Mouse (Mus musculus) thymus, adult 2 months (tissue): ENCODE measurements around the gene Ppara. TPM values are rescaled to one million over a fixed set of nuclear protein-coding genes. Genes with fewer than 3 reads are reported as not detected.
A peak's percentile ranks its signal among the peaks of the same experiment; 100 is the strongest.

Source experiments
- DNase-seq: peaks from one replicate; pipeline ENCODE4 v3.0.0; 2021
- H3K27ac ChIP-seq: fragments of 200-500 bp; 2 replicates; pipeline ENCODE4 v1.5.1; 2012; ENCODE audit warnings: low read length, control low read depth; ENCODE audit not compliant: control insufficient read depth, insufficient read depth
- H3K27me3 ChIP-seq: fragments of 200-500 bp; 2 replicates; pipeline ENCODE4 v1.6.1; 2012; ENCODE audit warnings: mild to moderate bottlenecking, low read length, moderate library complexity, mixed read lengths; ENCODE audit not compliant: control insufficient read depth, insufficient read depth
- H3K36me3 ChIP-seq: fragments of 200-500 bp; 2 replicates; pipeline ENCODE4 v1.6.1; 2012; ENCODE audit warnings: mild to moderate bottlenecking, low read length, moderate library complexity; ENCODE audit not compliant: control insufficient read depth, insufficient read depth
- H3K4me1 ChIP-seq: fragments of 200-500 bp; replicated peaks from 2 replicates; pipeline ENCODE4 v1.6.1; 2012; ENCODE audit warnings: low read length; ENCODE audit not compliant: control insufficient read depth, insufficient read depth
- H3K4me3 ChIP-seq: fragments of 200-500 bp; 2 replicates; pipeline ENCODE4 v1.5.1; 2012; ENCODE audit warnings: mild to moderate bottlenecking, low read length, control low read depth, moderate library complexity; ENCODE audit not compliant: control insufficient read depth, insufficient read depth
- CTCF ChIP-seq: fragments of 200-500 bp; IDR thresholded peaks from 2 replicates; pipeline ENCODE4 v1.5.1; 2012; ENCODE audit warnings: mild to moderate bottlenecking, control low read depth, low read length, moderate library complexity, borderline replicate concordance; ENCODE audit not compliant: control insufficient read depth, poor library complexity, insufficient read depth; ENCODE audit errors: extremely low read depth
- POLR2A ChIP-seq: fragments of 200-500 bp; IDR thresholded peaks from 2 replicates; pipeline ENCODE4 v1.6.1; 2012; ENCODE audit warnings: mild to moderate bottlenecking, low read length, control low read depth, moderate library complexity; ENCODE audit not compliant: control insufficient read depth, poor library complexity, insufficient read depth; ENCODE audit errors: extremely low read depth
- WGBS: fragments of 180-500 bp; shearing (Covaris S2); methylation state at CpG from one replicate; pipeline ENCODE4 v1.1.7; 2018; 5-methylcytosine and 5-hydroxymethylcytosine counted together
- polyA plus RNA-seq: library from polyadenylated mRNA; depleted of rRNA; stranded (reverse); fragments of >200 nt; gene quantifications from 2 replicates; pipeline ENCODE4 v1.2.3, GENCODE M21; 2012

Ppara gene
- polyA plus RNA-seq, 1 experiment = 1.9 TPM

DNA sequence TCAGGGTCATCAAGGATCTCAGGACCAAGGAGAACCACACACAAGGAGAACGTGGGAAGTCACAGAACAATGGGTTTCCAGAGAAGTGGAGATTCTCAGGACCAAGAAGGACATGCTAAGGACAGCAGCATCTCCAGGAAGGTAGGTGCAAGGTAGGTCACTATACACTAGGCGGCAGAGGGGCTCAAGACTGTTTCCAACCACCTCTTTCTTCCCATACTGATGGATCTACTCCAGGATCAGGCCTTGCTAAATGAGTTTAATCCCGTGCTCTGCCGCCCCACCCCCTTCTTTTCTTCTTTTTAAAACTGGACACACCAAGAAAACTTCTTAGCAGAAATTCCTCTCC, 87.2 kb downstream of the Ppara start:
- 42% methylated on average over 4 of the region's 4 CpGs for WGBS
- Histone ChIP-seq H3K27me3 (peaks cover 3% of the 10 kb centered on the region; the same call in 1 of the 2 replicates), H3K4me3 (no peak overlapping the region), H3K4me1 (peaks cover 9% of the 10 kb centered on the region), H3K27ac (no peak overlapping the region), H3K36me3 (no peaks in the 10 kb centered on the region)
- no peak for DNase-seq
- TF ChIP-seq POLR2A = no peak

DNA sequence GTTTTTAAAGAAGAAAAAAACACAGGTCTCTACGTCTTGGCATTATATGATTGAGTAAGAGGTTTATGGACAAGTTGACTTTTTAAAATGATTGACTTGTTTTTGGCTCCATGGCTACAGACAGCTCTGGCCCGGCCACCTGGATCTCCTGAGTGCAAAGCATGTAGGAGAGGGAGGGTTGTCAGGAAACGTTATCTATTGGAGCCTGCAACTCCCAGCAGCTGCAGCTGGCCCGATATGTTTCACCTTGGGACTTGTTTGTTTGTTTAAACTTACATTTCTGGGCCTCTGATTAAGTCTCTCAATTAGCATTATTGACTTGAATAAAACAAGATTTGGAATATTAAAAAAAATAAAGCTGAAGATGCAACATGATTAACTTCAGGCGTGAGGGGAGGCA, 91.9 kb downstream of the Ppara start:
- Histone ChIP-seq H3K4me1 (peaks cover 31% of the 10 kb centered on the region), H3K4me3 (no peak overlapping the region), H3K36me3 (no peaks in the 10 kb centered on the region), H3K27me3 (0 out of 2 replicates have a peak, but pooled peaks cover 2% of the 10 kb centered on the region), H3K27ac (no peak overlapping the region)
- DNase-seq = no peak
- WGBS = 72% methylated on average over 5 of the region's 5 CpGs
- TF ChIP-seq POLR2A (no peak), CTCF (no peak)

DNA sequence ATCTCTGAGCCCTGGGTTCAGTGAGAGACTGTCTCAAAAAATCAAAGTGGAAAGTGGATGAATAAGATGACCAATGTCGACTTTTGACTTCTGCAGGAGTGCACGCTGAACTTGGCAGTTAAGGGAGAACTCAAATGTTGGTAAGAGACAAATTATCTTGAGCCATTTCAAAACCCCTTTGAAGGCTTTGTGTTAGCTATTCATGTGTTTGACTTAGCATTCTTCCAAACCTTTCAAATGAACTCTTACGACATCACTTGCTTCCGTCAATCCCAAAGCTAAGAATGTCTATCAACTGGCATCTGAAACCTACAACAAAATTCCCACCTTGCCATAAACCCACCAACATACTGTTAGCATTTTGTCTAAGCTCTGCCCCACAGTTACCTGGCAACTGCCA, 93.3 kb downstream of the Ppara start:
- H3K27me3 ChIP-seq = no peaks in the 10 kb centered on the region
- TF ChIP-seq POLR2A (no peak), CTCF (no peak)
- no peak for DNase-seq
- no peaks in the 10 kb centered on the region for H3K36me3 ChIP-seq
- H3K4me3 ChIP-seq = no peak overlapping the region
- H3K27ac ChIP-seq = no peak overlapping the region
- H3K4me1 ChIP-seq = peaks cover 42% of the 10 kb centered on the region
- WGBS = 89% methylated on average over 4 of the region's 4 CpGs

DNA sequence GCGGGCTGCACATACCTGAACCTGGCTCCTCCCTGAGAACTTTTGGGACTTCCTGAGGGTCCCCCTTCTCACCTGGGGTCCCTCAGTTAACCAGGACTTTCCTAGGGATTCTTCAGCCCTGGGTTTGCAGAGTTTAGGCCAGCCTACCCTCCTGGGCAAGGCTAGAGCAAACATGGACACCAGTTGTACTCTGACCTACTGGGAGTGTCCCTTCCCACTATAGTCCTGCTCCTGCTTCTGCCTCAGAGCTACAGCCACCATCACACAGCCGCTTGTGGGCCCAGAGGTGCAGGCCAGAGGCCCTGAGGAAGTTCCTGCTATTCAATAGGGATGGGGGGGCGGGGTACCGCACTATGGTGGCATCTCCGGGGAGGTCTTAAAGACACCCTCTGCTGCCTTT, 94.7 kb downstream of the Ppara start:
- Histone ChIP-seq H3K4me3 (no peak overlapping the region), H3K27ac (peak overlapping the region; percentile 0; the same call in 1 of the 2 replicates), H3K36me3 (no peaks in the 10 kb centered on the region), H3K4me1 (peaks cover 43% of the 10 kb centered on the region), H3K27me3 (no peaks in the 10 kb centered on the region)
- WGBS = 72% methylated on average over 5 of the region's 5 CpGs
- TF ChIP-seq POLR2A = no peak
- no peak for TF ChIP-seq CTCF
- no peak for DNase-seq

DNA sequence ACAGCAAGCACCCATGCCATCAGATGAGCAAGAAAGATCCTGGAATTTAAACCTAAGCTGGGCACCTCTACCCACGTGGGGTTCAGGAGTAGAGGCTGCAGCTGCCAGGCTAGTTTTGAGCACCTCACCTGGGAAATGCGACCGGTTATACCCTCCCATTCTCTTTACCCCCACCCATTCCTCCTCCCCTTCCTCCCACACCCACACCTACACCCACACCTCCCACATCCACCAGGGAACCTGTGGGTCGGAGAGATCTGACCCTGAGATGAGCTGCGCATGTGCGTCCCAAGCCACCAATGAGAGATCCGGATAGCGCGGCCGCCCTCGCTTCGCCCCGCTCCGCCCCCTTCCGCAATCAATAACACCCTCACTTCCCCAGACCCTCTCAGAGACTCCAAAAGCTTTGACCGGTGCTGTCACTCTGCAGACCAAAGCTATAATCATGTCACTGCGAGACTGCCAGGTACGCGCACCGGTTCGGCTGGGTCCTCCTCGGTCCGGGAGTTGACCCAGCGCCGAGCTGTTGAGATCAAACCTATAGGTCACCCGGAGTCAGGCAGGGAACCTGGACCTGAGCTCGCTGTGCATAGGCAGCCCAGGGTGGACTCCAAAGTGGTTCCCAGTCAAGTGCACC, 97.3 kb downstream of the Ppara start, which contains the start of gene Ttc38:
Gene Ttc38 (plus strand): TSS at position 353 of the 637 bp plus-strand sequence.
- Histone ChIP-seq H3K4me1 (peaks cover 41% of the 10 kb centered on the region), H3K4me3 (peak within 1 kb of the TSS; percentile 84), H3K36me3 (no peaks in the 10 kb centered on the region), H3K27ac (peak within 1 kb of the TSS; percentile 25; the same call in 1 of the 2 replicates), H3K27me3 (no peaks in the 10 kb centered on the region)
- DNase-seq = peak; percentile 82
- WGBS = 3% methylated on average over 27 of the region's 27 CpGs
- TF ChIP-seq CTCF (peak; percentile 59; the same call in 1 of the 2 replicates), POLR2A (0 out of 2 replicates have a peak, but pooled peaks have one; percentile 47)

DNA sequence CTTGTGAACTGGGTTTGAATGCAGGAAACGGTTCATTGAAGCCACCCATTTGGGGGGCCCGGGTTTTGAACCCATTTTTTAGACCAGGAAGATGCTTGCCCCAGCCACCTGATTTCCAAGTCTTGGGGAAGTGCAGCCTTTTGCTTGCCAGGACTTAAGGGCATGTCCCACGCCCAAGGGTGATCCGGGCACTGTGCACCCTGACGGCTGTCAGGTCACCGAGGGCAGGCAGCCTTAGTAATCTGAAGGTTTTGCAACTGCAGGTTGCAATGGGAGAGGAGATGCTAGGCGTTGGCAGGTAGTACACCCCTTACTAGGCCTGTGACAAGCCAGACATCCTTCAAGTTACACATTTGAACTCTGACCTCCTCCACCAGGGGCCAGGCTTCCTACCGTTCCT, 97.8 kb downstream of the Ppara start:
- Histone ChIP-seq H3K4me3 (peak overlapping the region; percentile 84), H3K27me3 (no peaks in the 10 kb centered on the region), H3K27ac (peak overlapping the region; percentile 25; the same call in 1 of the 2 replicates), H3K4me1 (peaks cover 40% of the 10 kb centered on the region), H3K36me3 (no peaks in the 10 kb centered on the region)
- WGBS = 59% methylated on average over 8 of the region's 8 CpGs
- TF ChIP-seq CTCF (no peak), POLR2A (no peak)
- DNase-seq = no peak

DNA sequence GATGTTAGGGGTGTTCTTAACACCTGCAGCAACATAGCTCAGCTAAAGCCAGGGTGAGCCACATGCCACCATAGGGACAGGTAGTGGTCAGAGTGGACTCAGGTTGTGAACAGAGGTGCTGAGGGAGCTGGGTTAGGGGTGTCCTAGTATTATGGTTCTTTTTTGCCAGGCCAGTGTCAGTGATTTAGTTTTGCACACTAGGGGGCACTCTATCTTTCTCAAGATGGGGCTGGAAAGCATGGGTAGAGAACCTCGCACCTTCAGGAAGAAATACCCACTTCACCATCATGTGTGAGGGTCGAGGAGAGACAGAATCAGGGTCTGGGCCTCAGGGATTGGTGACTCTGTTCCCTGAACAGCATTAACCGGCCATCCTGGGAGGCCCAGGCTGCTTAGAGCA, 100.6 kb downstream of the Ppara start:
- 77% methylated on average over 3 of the region's 3 CpGs for WGBS
- DNase-seq = no peak
- TF ChIP-seq POLR2A (no peak), CTCF (peak; percentile 9; the same call in 1 of the 2 replicates)
- H3K27ac ChIP-seq = no peak overlapping the region
- no peaks in the 10 kb centered on the region for H3K27me3 ChIP-seq
- H3K4me1 ChIP-seq = peaks cover 20% of the 10 kb centered on the region
- H3K4me3 ChIP-seq = no peak overlapping the region
- H3K36me3 ChIP-seq = no peaks in the 10 kb centered on the region
